Mouse (Mus musculus): ENCODE measurements around the gene Phf5a.

DNA sequence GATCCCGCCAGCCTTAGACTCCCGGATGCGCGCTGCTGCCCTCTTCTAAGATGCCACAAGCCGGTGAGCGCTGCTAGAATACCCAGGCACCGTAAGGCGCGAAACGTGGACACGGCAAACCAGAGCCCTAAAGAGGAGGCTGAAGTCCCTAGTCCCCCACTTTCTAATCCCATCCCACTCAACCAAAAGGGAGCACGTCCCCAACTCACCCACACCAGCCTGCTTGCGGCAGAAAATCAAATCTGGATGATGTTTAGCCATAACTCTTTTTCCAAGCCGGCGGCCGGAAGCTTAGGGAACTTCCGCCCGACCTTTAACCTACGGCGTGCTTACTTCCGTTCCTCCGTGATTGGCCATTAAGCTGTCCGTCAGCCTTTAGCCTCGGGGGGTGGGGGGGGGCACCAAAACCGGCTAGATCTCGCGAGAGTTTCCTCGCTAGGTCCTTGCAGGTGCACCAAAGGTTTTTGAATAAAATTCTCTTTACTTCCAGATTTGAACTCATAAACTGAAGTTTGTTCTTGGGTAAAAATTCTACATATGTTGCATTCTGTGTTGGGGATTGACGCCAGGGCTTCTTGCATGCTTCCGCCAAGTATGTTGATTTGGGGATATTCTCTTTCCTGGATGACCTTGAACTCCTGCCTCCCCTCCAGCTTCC lies at the start of gene Phf5a:
- TF ChIP-seq ZC3H11A (IDR thresholded peaks at IDR 0.05; ENCODE audit: borderline replicate concordance, low read depth, low read length) (no peak), ZNF384 (IDR thresholded peaks at IDR 0.05; ENCODE audit: low read depth, low read length) (no peak), HCFC1 (IDR thresholded peaks at IDR 0.05; ENCODE audit: borderline replicate concordance, insufficient read depth, low read length) (no peak; the same call in 1 of the 2 replicates), MAFK (IDR thresholded peaks at IDR 0.05; ENCODE audit: insufficient read depth, low read depth, low read length) (no peak), CHD2 (IDR thresholded peaks at IDR 0.05; ENCODE audit: low read depth, low read length) (peak; percentile 98)
